Mouse (Mus musculus) regulatory T cell (primary cell): ENCODE measurements around the gene Pitpnc1.

Experiments used
- in situ Hi-C: fragments of 300-600 bp; cut with MboI, MseI; formaldehyde crosslinking; loops from one replicate; pipeline ENCODE4 v1.15.1; 2025; ENCODE audit warnings: high pct_unique_total_duplicates

The Pitpnc1 gene

DNA sequence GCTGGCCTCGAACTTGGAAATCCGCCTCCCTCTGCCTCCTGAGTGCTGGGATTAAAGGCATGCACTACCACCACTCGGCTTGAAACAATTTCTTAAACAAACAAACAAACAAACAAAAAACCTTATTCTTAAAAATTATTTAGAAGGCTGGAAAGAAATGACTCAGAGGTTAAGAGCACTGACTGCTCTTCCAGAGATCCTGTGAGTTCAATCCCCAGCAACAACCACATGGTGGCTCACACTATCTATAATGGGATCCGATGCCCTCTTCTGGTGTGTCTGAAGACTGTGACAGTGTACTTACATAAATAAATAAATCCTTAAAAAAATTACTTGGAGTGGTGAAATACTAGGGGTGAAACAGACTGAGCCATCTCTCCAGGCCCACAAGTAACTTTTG lies 309.3 kb downstream of the Pitpnc1 start:
- in situ Hi-C loops, result no loop called here

DNA sequence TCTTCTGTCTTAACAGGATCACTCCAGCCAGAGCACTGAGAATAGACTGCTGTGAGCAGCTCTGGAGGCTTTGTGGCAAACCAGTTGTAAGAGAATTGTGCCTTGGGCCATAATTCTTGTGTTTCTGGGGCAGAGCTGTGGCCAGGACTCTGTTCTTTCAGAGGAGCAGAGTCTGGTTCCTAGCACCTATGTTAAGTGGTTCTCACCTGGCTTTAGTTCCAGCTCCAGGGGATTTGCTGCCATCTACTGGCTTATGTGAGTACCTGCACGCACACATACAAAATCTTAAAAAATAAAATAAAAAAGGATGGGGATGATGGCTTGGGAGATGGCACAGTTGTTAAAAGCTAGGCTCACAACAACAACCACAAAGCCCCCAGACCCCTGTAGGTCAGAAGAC lies 311.5 kb downstream of the Pitpnc1 start:
- in situ Hi-C loops, result loop anchor here (10.0 kb wide), 1 partner anchor 804 kb away; the partner anchor contains the start of gene Scn4a
